In genomic region chr15:79285399-79285798, GRCm38 (mm10) we compare ENCODE assay signal across 10 mouse cellular contexts. TPM values are rescaled to one million over a fixed set of nuclear protein-coding genes. Genes with fewer than 3 reads are reported as not detected.
A peak's percentile ranks its signal among the peaks of the same experiment; 100 is the strongest.
DNase-seq lines count a peak whose midpoint lies in the region; ATAC-seq and TF ChIP-seq lines count a peak whose summit lies in the region.
"Had no signal": no experiment of that assay in that cellular context is flagged by ENCODE, and none has a peak within 500 bp of the region (broad histone marks: within the 10 kb centered on the region; RNA-seq: fewer than 3 reads in every experiment).

TSS of gene Baiap2l2 (minus strand) at chr15:79285537.

- no peaks in the 10 kb centered on the region for H3K27me3 ChIP-seq in lung, embryonic 16.5 days (ENCODE audit: control insufficient read depth, insufficient read depth, low read depth, low read length)
- no peaks in the 10 kb centered on the region for H3K27me3 ChIP-seq in stomach, postnatal 0 days (ENCODE audit: control insufficient read depth, insufficient read depth, low read length)
- no peaks in the 10 kb centered on the region for H3K27me3 ChIP-seq in forebrain, embryonic 14.5 days (replicated peaks; ENCODE audit: control insufficient read depth, insufficient read depth, low read length)

- TF ChIP-seq EP300 in stomach, postnatal 0 days (optimal IDR thresholded peaks at IDR 0.05), result no peak

- no peaks in the 10 kb centered on the region for H3K9me3 ChIP-seq in lung, embryonic 16.5 days (ENCODE audit: control insufficient read depth, low read length)
- H3K9me3 ChIP-seq in stomach, postnatal 0 days (ENCODE audit: control insufficient read depth, low read length), result no peaks in the 10 kb centered on the region
- H3K9me3 ChIP-seq in forebrain, embryonic 14.5 days (replicated peaks; ENCODE audit: control insufficient read depth, low read length), result no peaks in the 10 kb centered on the region

- ATAC-seq in lung, embryonic 16.5 days (ENCODE audit: low read depth), result 0 out of 2 replicates have a peak, but pooled peaks have one; percentile 11
- peak; percentile 38; the same call in 1 of the 2 replicates for ATAC-seq in stomach, postnatal 0 days (ENCODE audit: low FRiP score, low TSS enrichment)
- ATAC-seq in forebrain, embryonic 14.5 days, result no peak

- no peaks in the 10 kb centered on the region for H3K36me3 ChIP-seq in lung, embryonic 16.5 days (ENCODE audit: control insufficient read depth, insufficient read depth, low read length)
- no peaks in the 10 kb centered on the region; the same call in 1 of the 2 replicates for H3K36me3 ChIP-seq in stomach, postnatal 0 days (ENCODE audit: control insufficient read depth, insufficient read depth, low read length)
- H3K36me3 ChIP-seq in forebrain, embryonic 14.5 days (ENCODE audit: control insufficient read depth, insufficient read depth, low read length), result peaks cover 8% of the 10 kb centered on the region; the same call in 1 of the 2 replicates

- WGBS in lung, embryonic 16.5 days, result 55% methylated on average over 10 of the region's 10 CpGs
- 58% methylated on average over 10 of the region's 10 CpGs for WGBS in stomach, postnatal 0 days
- 76% methylated on average over 10 of the region's 10 CpGs for WGBS in forebrain, embryonic 14.5 days

- 0 out of 2 replicates have a peak within 1 kb of the TSS, but pooled peaks have one; percentile 37 for H3K9ac ChIP-seq in lung, embryonic 16.5 days (ENCODE audit: low read length)
- H3K9ac ChIP-seq in stomach, postnatal 0 days (ENCODE audit: low read length), result no peak within 1 kb of the TSS
- no peak within 1 kb of the TSS for H3K9ac ChIP-seq in forebrain, embryonic 14.5 days (ENCODE audit: low read length)

- no peak for TF ChIP-seq CTCF in stomach, postnatal 0 days (IDR thresholded peaks at IDR 0.05; ENCODE audit: low read depth)

- H3K27ac ChIP-seq in lung, embryonic 16.5 days (ENCODE audit: low read length), result no peak within 1 kb of the TSS
- H3K27ac ChIP-seq in stomach, postnatal 0 days (replicated peaks), result no peak within 1 kb of the TSS
- no peak within 1 kb of the TSS for H3K27ac ChIP-seq in forebrain, embryonic 14.5 days (ENCODE audit: low read depth, low read length)

- H3K4me1 ChIP-seq in lung, embryonic 16.5 days (replicated peaks; ENCODE audit: control insufficient read depth, insufficient read depth, low read length), result peaks cover 8% of the 10 kb centered on the region; the same call in 1 of the 2 replicates
- H3K4me1 ChIP-seq in stomach, postnatal 0 days (replicated peaks; ENCODE audit: control insufficient read depth, insufficient read depth), result peaks cover 4% of the 10 kb centered on the region; the same call in 1 of the 2 replicates
- no peaks in the 10 kb centered on the region for H3K4me1 ChIP-seq in forebrain, embryonic 14.5 days (ENCODE audit: control insufficient read depth, insufficient read depth, low read length)

- no peak within 1 kb of the TSS for H3K4me2 ChIP-seq in lung, embryonic 16.5 days (ENCODE audit: low read depth, low read length)
- no peak within 1 kb of the TSS for H3K4me2 ChIP-seq in stomach, postnatal 0 days (replicated peaks; ENCODE audit: low read depth)
- H3K4me2 ChIP-seq in forebrain, embryonic 14.5 days (ENCODE audit: low read length), result no peak within 1 kb of the TSS

- H3K4me3 ChIP-seq in lung, embryonic 16.5 days (ENCODE audit: low read length), result no peak within 1 kb of the TSS
- H3K4me3 ChIP-seq in stomach, postnatal 0 days (ENCODE audit: low read depth, low read length), result no peak within 1 kb of the TSS
- H3K4me3 ChIP-seq in forebrain, embryonic 14.5 days (ENCODE audit: low read depth, low read length), result no peak within 1 kb of the TSS
- H3K4me3 ChIP-seq: erythroblast, embryonic 14.5 days had no signal

- no peak for DNase-seq in lung, postnatal 25 days (ENCODE audit: low spot score)
- DNase-seq in kidney, adult 9 months, result peak; percentile 89
- DNase-seq in liver, result peak; percentile 53
- DNase-seq in stomach, postnatal 0 days (ENCODE audit: low spot score), result peak; percentile 75
- DNase-seq in MN1 (ENCODE audit: low spot score), result no peak
- DNase-seq in forebrain, embryonic 14.5 days (ENCODE audit: low spot score), result no peak
- DNase-seq in gastrocnemius, postnatal 10 days, result no peak
- DNase-seq: cerebellum, postnatal 10 days had no signal

RNA-seq across cellular contexts. Expression of gene Baiap2l2, which starts in this region (rescaled TPM):
- 4.1 and 6.2 TPM in 2 replicates for polyA plus RNA-seq in lung, embryonic 16.5 days (2015; fragmentation: Nextera tagmentation; extraction: Ambion mirVana)
- polyA plus RNA-seq in stomach, postnatal 0 days (2015; fragmentation: Nextera tagmentation; extraction: Ambion mirVana), result 4.1 and 4.9 TPM in 2 replicates
- 1.4 and 2.6 TPM in 2 replicates for polyA plus RNA-seq in forebrain, embryonic 14.5 days (2014; fragmentation: Nextera tagmentation; extraction: Ambion mirVana)
- 1 to 10 TPM; 3.1 to 3.6 TPM for total RNA-seq in gastrocnemius, postnatal 10 days (2021)
- polyA plus RNA-seq: erythroblast, embryonic 14.5 days had no signal

Comparison
In these comparisons a context has a peak if more than half of its experiments do, and no peak if none do; other contexts are left out.
1. DNase-seq: peak in kidney, adult 9 months (single experiment), liver (single experiment) and stomach, postnatal 0 days (single experiment); none in lung, postnatal 25 days (single experiment), MN1 (single experiment), forebrain, embryonic 14.5 days (single experiment) and gastrocnemius, postnatal 10 days (single experiment).